Mouse (Mus musculus) layer of hippocampus, postnatal 25 days (tissue): ENCODE measurements around the gene C2cd3. TPM values are rescaled to one million over a fixed set of nuclear protein-coding genes. Genes with fewer than 3 reads are reported as not detected.
"Not testable (repeated sequence)": the region's sequence is repeated elsewhere in the genome, so short reads cannot be mapped to it uniquely, and the experiment has no call there.

ENCODE experiments used
- DNase-seq, 2 experiments: peaks; one replicate each; pipeline ENCODE4 v3.0.0; 2022; ENCODE audit warnings: mixed read lengths in 2 of 2, low spot score in 1 of 2; ENCODE audit errors: extremely low spot score in 1 of 2
- total RNA-seq, 2 experiments: library from RNA; stranded (reverse); gene quantifications; 2 replicates each; pipeline ENCODE4 v1.2.3; 2021

Gene C2cd3
- total RNA-seq, 2 experiments from 2014 or later = 21.4 to 23.2 TPM

GRCm38 (mm10) chr7:100468761-100469160 lies 96.7 kb downstream of the C2cd3 start:
- DNase-seq = no peak

GRCm38 (mm10) chr7:100469502-100469901 lies 97.5 kb downstream of the C2cd3 start:
- no peak for DNase-seq

- no peak for DNase-seq
Observed at GRCm38 (mm10) chr7:100470796-100471406, 98.9 kb downstream of the C2cd3 start.

- DNase-seq = no peak
Observed at GRCm38 (mm10) chr7:100471407-100471797, 99.4 kb downstream of the C2cd3 start.

GRCm38 (mm10) chr7:100472777-100473176 lies 100.7 kb downstream of the C2cd3 start, which contains the start of gene Ucp3:
Gene Ucp3 (plus strand): TSS chr7:100472990.
- no peak for DNase-seq

GRCm38 (mm10) chr7:100473846-100474454 lies 101.9 kb downstream of the C2cd3 start:
- no peak for DNase-seq

GRCm38 (mm10) chr7:100474680-100475079 lies 102.6 kb downstream of the C2cd3 start:
- no peak for DNase-seq

- no peak for DNase-seq
Observed at GRCm38 (mm10) chr7:100479100-100479822, 107.2 kb downstream of the C2cd3 start.

GRCm38 (mm10) chr7:100479823-100480164 lies 107.8 kb downstream of the C2cd3 start:
- DNase-seq = no peak

- DNase-seq = no peak
Observed at GRCm38 (mm10) chr7:100480175-100480574, 108.1 kb downstream of the C2cd3 start.

- not testable (repeated sequence) for DNase-seq
Observed at GRCm38 (mm10) chr7:100482046-100482445, 110.0 kb downstream of the C2cd3 start.

- DNase-seq = no peak
Observed at GRCm38 (mm10) chr7:100484493-100484892, 112.5 kb downstream of the C2cd3 start.

- no peak for DNase-seq
Observed at GRCm38 (mm10) chr7:100487301-100487700, 115.3 kb downstream of the C2cd3 start.

- no peak for DNase-seq
Observed at GRCm38 (mm10) chr7:100488474-100489048, 116.5 kb downstream of the C2cd3 start.

- no peak for DNase-seq
Observed at GRCm38 (mm10) chr7:100492391-100493116, 120.5 kb downstream of the C2cd3 start.

GRCm38 (mm10) chr7:100493117-100493483 lies 121.1 kb downstream of the C2cd3 start, which contains the start of gene Ucp2:
Gene Ucp2 (plus strand): TSS chr7:100493337.
- DNase-seq = peak in 1 of 2 experiments; percentile 56

GRCm38 (mm10) chr7:100493484-100494414 lies 121.7 kb downstream of the C2cd3 start:
- DNase-seq = no peak

- DNase-seq = no peak
Observed at GRCm38 (mm10) chr7:100494415-100494831, 122.4 kb downstream of the C2cd3 start.

GRCm38 (mm10) chr7:100495042-100495441 lies 123.0 kb downstream of the C2cd3 start:
- DNase-seq = no peak
